Mouse (Mus musculus) frontal cortex, adult 2 months (tissue): ENCODE measurements at regions not wholly inside any gene's neighbourhood (a gene's known extent, or its start where the extent isn't known, plus 50 kb on each side); places are given as distances from the start of the nearest gene placed in this dataset.

Experiments used
- DNase-seq, 2 experiments: peaks; one replicate each; pipeline ENCODE4 v3.0.0; 2022; ENCODE audit warnings: low spot score in 1 of 2; ENCODE audit errors: extremely low spot score in 1 of 2

DNA sequence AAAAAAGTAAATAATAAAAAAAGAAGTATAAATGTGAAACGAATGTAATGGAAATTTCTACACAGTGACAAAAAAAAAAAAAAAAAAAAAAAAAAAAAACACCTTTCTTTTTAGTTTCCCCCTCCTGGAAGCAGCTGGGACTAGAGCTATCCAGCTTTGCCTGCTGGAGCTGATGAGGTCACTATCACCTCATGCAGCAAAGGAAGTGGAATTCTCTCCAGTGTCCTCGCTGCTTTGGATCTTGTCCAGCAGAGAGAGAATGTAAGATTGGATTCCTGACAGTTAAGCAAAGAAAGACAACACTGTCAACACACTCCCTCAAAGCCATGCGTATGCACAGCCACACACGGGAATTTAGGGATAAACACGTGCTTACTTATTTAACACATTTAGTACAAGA lies 698.9 kb upstream of the 4930412O13Rik start:
- no peak for DNase-seq

GRCm38 (mm10) chr2:9184243-9184642 lies 696.8 kb upstream of the 4930412O13Rik start:
- no peak for DNase-seq

DNA sequence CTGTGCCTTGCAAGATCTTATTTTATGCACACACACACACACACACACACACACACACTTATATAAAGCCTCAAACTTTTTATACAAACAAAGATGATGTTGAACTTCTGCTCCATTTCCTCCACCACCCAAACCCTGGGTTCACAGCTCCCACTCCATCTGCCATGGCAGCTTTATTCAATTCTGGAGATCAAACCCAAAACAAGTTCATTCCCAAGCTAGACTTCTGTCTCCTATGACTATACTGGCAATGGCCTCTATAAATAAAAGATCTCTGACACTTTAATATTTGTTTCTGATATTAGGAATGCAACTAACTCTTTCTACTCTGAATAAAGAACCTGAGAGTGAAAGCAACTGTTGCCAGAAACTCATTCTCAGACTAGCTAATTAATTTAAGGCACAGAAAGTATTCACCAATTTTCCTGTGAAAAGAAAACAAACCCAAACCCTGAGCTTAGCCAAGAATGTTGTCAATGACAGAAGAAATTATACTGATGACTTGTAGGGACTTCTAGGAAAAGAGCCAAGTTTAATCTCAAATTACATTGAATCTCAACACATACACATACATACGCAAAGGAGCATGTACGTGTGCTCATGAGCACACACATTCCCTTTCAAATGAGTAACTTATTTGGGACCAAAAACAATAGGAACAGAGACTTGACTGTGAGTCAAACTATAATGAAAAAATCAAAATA lies 695.1 kb upstream of the 4930412O13Rik start:
- DNase-seq = no peak

DNA sequence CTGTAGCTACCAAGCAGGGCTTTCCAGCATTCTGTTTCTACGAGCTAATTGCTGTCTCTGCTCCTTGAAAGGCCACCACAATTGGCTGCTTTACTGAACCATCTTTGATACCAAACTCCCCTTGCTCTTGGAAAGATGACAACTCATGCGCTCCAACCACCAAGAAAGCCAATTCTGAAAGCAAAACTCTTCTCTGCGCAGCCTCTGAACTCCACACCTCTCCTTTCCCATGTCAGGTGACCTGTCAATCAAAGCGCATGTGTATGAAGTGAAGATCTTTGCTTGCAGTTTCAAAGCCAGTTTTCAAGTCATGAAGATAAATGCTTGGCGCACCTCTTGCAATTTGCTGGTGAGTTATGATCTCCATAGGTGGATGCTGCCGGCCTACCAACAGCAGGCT lies 687.9 kb upstream of the 4930412O13Rik start:
- DNase-seq = no peak

DNA sequence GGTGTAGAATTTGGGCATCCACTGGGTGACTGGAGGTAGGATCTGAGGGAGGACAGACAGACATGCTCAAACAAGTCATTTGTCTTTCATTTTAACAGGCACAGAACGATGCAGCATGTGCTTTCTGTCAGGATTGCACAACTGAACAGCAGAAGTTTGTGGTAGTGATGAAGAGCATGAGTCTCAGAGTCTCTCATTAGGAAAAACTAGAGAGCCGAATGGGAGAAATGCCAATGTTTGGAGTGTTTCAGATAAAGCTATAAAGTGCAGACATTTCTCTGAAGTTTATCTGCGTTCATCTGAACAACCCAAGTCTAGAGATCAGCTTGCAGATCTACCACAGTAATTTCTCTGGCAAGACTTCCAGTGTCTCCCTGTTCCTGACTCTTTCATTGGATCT lies 684.0 kb upstream of the 4930412O13Rik start:
- DNase-seq = no peak

DNA sequence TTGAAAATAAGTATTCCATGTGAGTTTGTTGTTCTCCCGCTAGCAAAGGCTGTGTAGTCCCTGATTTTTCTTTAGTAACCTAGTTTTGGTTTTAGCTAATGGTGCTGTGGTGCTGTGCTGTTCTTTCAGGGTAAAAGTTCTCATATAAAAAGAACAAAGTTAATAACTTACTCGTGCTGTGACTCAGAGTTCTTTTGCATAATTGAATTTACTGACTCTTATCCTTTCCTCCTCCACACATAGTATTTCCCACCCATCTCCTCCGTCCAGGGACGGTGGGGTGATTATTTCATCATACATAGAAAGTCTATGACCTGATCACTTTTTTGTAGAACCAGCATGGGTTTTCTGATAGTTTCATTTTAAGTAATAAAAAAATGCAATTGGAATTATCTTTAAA lies 673.1 kb upstream of the 4930412O13Rik start:
- no peak for DNase-seq
